Mouse (Mus musculus): ENCODE data around the gene Ces1f. TPM values are rescaled to one million over a fixed set of nuclear protein-coding genes. Genes with fewer than 3 reads are reported as not detected.

Gene Ces1f
- polyA plus RNA-seq (2014; fragmentation: Nextera tagmentation; extraction: Ambion mirVana), result not detected in 2 replicates

DNA sequence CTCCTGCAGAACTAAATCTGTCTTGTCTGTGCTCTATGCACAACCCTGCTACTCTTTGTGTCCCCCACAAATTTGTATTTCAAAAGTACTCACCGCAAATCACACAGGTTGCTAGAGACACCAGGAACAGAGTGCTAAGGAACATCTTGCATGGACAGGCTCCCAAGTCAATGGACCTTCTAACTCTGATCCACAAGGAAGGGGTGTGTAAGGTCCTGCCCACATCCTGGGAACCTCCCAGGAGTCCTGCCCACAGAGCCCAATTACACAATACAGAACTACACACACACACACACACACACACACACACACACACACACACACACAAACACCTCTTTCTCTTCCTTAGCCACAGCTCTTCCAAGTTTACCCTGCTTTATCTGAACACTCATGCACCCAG lies at the start of gene Ces1f:
Ces1f (minus strand) TSS at position 192 of the 400 bp plus-strand sequence.
- no peaks in the 10 kb centered on the region for H3K4me1 ChIP-seq (replicated peaks; ENCODE audit: control insufficient read depth, insufficient read depth, low read length)
- H3K27me3 ChIP-seq (ENCODE audit: control insufficient read depth, insufficient read depth, low read length), result no peaks in the 10 kb centered on the region
- no peak within 1 kb of the TSS for H3K4me2 ChIP-seq (ENCODE audit: low read depth, low read length, severe bottlenecking)
- 97% methylated on average over 1 of the region's 1 CpGs for WGBS
- no peak for ATAC-seq (replicated peaks; ENCODE audit: low FRiP score)
- H3K27ac ChIP-seq (ENCODE audit: low read depth, low read length), result no peak within 1 kb of the TSS
- H3K9me3 ChIP-seq (ENCODE audit: control insufficient read depth, low read length), result no peaks in the 10 kb centered on the region
- no peaks in the 10 kb centered on the region for H3K36me3 ChIP-seq (ENCODE audit: control insufficient read depth, insufficient read depth, low read length)
- no peak within 1 kb of the TSS for H3K4me3 ChIP-seq (ENCODE audit: low read depth, low read length)
- no peak for DNase-seq (ENCODE audit: low spot score)
- no peak within 1 kb of the TSS for H3K9ac ChIP-seq (ENCODE audit: low read length)

DNA sequence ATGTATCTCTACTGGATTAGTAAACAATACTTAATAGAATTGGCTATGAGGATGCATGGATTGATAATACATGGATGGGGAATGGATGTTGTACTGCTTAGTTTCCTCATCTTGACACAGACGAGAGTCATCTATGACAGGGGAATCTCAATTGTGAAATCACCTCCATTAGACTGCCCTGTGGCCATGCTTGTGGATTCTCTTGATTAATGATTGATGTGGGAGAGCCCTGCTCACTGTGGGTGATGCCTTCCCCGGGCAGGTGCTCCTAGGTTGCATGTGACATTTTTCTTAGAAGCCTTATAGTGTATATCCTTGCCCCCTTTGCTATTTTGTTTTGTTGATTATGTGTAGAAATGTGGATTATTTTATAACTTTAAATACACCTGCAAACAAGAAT lies 45.6 kb upstream of the Ces1f start:
- Histone ChIP-seq H3K27ac (ENCODE audit: low read depth, low read length) (no peak overlapping the region), H3K9ac (ENCODE audit: low read length) (no peak overlapping the region), H3K27me3 (ENCODE audit: control insufficient read depth, insufficient read depth, low read length) (no peaks in the 10 kb centered on the region), H3K36me3 (ENCODE audit: control insufficient read depth, insufficient read depth, low read length) (no peaks in the 10 kb centered on the region), H3K4me2 (ENCODE audit: low read depth, low read length, severe bottlenecking) (no peak overlapping the region), H3K4me3 (ENCODE audit: low read depth, low read length) (no peak overlapping the region), H3K4me1 (replicated peaks; ENCODE audit: control insufficient read depth, insufficient read depth, low read length) (no peaks in the 10 kb centered on the region), H3K9me3 (ENCODE audit: control insufficient read depth, low read length) (no peaks in the 10 kb centered on the region)
- WGBS, result 83% methylated on average over 2 of the region's 2 CpGs
- ATAC-seq (replicated peaks; ENCODE audit: low FRiP score), result no peak
- DNase-seq (ENCODE audit: low spot score), result no peak

DNA sequence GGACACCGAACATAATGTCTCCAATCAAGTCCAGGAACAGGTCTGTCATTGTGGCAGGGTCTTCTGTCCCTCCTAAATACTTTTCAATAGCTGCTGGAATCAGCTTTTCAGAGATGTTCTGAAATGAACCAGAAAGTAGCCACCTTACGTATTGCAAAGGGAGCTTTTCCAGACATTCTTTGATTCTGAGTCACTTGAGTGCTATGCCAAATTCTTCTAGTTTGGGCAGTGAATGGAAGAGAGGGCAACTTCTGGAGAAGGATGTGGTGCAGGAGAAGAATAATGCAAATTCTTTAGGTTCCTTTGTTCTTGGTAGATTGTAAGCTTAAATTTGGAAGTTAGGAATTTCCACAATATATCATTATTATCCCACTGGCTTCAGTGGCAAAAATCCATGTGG lies 37.5 kb upstream of the Ces1f start:
- Histone ChIP-seq H3K36me3 (ENCODE audit: control insufficient read depth, insufficient read depth, low read length) (no peaks in the 10 kb centered on the region), H3K9ac (ENCODE audit: low read length) (no peak overlapping the region), H3K9me3 (ENCODE audit: control insufficient read depth, low read length) (no peaks in the 10 kb centered on the region), H3K4me3 (ENCODE audit: low read depth, low read length) (no peak overlapping the region), H3K4me2 (ENCODE audit: low read depth, low read length, severe bottlenecking) (no peak overlapping the region), H3K27me3 (ENCODE audit: control insufficient read depth, insufficient read depth, low read length) (no peaks in the 10 kb centered on the region), H3K27ac (ENCODE audit: low read depth, low read length) (no peak overlapping the region), H3K4me1 (replicated peaks; ENCODE audit: control insufficient read depth, insufficient read depth, low read length) (no peaks in the 10 kb centered on the region)
- WGBS, result 91% methylated on average over 2 of the region's 2 CpGs
- DNase-seq (ENCODE audit: low spot score), result no peak
- no peak for ATAC-seq (replicated peaks; ENCODE audit: low FRiP score)

DNA sequence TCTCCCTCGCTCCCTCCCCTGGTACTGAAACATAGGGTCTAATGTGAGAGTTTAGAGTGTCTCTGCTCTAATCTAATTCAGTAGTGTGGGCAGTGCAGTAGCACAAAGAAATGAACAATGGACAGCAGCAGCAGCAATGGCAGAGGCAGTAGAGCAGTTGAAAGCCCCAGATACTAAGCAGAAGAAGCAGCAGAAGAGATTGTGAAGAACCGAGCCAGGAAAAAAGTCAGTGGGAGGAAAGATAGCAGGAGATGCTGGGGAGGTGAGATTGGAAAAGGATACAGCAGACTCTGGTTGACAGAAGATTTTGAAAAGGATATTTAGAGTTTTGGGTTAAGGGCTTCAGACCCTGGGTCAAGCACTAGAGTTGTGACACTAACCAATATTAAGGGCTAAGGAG lies 36.0 kb upstream of the Ces1f start:
- Histone ChIP-seq H3K27me3 (ENCODE audit: control insufficient read depth, insufficient read depth, low read length) (no peaks in the 10 kb centered on the region), H3K36me3 (ENCODE audit: control insufficient read depth, insufficient read depth, low read length) (no peaks in the 10 kb centered on the region), H3K27ac (ENCODE audit: low read depth, low read length) (no peak overlapping the region), H3K4me3 (ENCODE audit: low read depth, low read length) (no peak overlapping the region), H3K4me2 (ENCODE audit: low read depth, low read length, severe bottlenecking) (no peak overlapping the region), H3K9ac (ENCODE audit: low read length) (no peak overlapping the region), H3K4me1 (replicated peaks; ENCODE audit: control insufficient read depth, insufficient read depth, low read length) (no peaks in the 10 kb centered on the region), H3K9me3 (ENCODE audit: control insufficient read depth, low read length) (no peaks in the 10 kb centered on the region)
- ATAC-seq (replicated peaks; ENCODE audit: low FRiP score) (no peak), DNase-seq (ENCODE audit: low spot score) (no peak)
- WGBS, result 84% methylated on average over 2 of the region's 2 CpGs

DNA sequence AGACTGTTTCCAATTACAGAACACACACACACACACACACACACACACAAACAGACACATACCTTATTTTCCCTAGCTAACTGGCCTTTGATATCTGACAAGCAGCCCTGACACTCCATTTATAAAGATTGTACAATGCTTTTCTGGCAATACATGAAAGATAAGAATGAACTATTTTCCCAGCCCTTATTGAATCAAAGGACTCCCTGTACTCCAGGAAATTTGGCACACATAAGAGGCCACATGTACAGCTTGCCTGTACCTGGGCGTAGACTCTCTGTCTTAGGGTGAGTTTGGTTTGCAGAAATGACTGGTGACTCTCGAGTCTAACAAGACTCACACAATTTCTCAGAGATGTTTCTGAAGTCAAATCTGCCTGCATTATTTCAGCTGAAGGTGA lies 4.3 kb upstream of the Ces1f start:
- Histone ChIP-seq H3K27ac (ENCODE audit: low read depth, low read length) (no peak overlapping the region), H3K4me2 (ENCODE audit: low read depth, low read length, severe bottlenecking) (no peak overlapping the region), H3K4me3 (ENCODE audit: low read depth, low read length) (no peak overlapping the region), H3K9me3 (ENCODE audit: control insufficient read depth, low read length) (no peaks in the 10 kb centered on the region), H3K36me3 (ENCODE audit: control insufficient read depth, insufficient read depth, low read length) (no peaks in the 10 kb centered on the region), H3K27me3 (ENCODE audit: control insufficient read depth, insufficient read depth, low read length) (no peaks in the 10 kb centered on the region), H3K9ac (ENCODE audit: low read length) (no peak overlapping the region), H3K4me1 (replicated peaks; ENCODE audit: control insufficient read depth, insufficient read depth, low read length) (no peaks in the 10 kb centered on the region)
- WGBS, result 93% methylated on average over 2 of the region's 2 CpGs
- ATAC-seq (replicated peaks; ENCODE audit: low FRiP score) (no peak), DNase-seq (ENCODE audit: low spot score) (no peak)

DNA sequence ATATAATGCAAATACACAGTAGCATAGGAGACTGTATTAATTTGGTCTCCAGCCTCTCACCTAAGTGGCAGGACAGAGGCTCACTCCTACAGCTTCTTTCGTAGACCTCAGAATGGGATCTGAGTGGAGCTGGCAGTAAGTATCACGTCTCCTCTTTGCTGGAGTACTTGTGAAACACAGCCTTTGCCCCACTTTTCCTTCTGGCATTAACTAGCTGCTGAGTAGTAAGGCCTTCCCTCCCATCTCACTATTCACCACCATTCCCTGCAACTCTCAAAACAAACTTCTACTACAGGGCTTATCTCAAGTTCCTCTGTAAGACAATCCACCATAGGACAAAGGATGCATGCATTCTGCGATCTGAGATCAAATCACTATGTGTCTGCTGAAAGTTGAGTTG lies 2.8 kb upstream of the Ces1f start:
- H3K27ac ChIP-seq (ENCODE audit: low read depth, low read length), result no peak overlapping the region
- H3K9ac ChIP-seq (ENCODE audit: low read length), result no peak overlapping the region
- no peak for ATAC-seq (replicated peaks; ENCODE audit: low FRiP score)
- no peaks in the 10 kb centered on the region for H3K27me3 ChIP-seq (ENCODE audit: control insufficient read depth, insufficient read depth, low read length)
- 80% methylated on average over 3 of the region's 3 CpGs for WGBS
- no peaks in the 10 kb centered on the region for H3K4me1 ChIP-seq (replicated peaks; ENCODE audit: control insufficient read depth, insufficient read depth, low read length)
- no peak overlapping the region for H3K4me3 ChIP-seq (ENCODE audit: low read depth, low read length)
- H3K9me3 ChIP-seq (ENCODE audit: control insufficient read depth, low read length), result no peaks in the 10 kb centered on the region
- no peaks in the 10 kb centered on the region for H3K36me3 ChIP-seq (ENCODE audit: control insufficient read depth, insufficient read depth, low read length)
- no peak overlapping the region for H3K4me2 ChIP-seq (ENCODE audit: low read depth, low read length, severe bottlenecking)
- no peak for DNase-seq (ENCODE audit: low spot score)

DNA sequence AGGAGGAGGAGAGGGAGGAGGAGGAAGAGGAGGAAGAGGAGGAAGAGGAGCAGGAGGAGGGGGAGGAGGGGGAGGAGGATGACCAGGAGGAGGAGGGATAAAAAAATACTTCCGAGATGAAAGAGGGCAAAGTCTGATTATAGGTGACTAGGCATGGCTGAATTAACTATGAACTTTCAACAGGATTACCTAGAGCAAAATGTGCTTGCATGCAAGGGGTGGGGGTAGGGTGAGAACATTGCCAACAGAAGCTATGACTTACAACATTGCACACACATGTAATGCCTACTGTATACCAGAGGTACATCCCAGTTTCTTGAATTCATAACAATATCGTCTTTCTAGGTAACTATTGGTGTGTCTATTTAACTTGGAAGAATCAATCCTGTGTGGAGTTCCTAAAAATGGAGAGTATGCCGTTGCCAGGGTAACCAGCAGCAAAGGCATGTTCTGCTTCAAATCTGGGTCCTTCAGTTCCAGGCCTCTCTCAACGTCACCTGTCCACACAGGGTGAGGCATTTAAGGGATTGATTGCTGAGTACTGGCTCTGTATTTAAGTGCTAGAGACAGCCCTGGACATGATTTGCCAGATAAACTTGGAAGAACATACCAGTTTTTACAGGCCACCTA lies 1.3 kb downstream of the Ces1f start:
- H3K4me1 ChIP-seq (replicated peaks; ENCODE audit: control insufficient read depth, insufficient read depth, low read length), result no peaks in the 10 kb centered on the region
- no peak overlapping the region for H3K9ac ChIP-seq (ENCODE audit: low read length)
- H3K36me3 ChIP-seq (ENCODE audit: control insufficient read depth, insufficient read depth, low read length), result no peaks in the 10 kb centered on the region
- H3K4me2 ChIP-seq (ENCODE audit: low read depth, low read length, severe bottlenecking), result no peak overlapping the region
- H3K9me3 ChIP-seq (ENCODE audit: control insufficient read depth, low read length), result no peaks in the 10 kb centered on the region
- H3K27me3 ChIP-seq (ENCODE audit: control insufficient read depth, insufficient read depth, low read length), result no peaks in the 10 kb centered on the region
- no peak overlapping the region for H3K4me3 ChIP-seq (ENCODE audit: low read depth, low read length)
- 81% methylated on average over 4 of the region's 4 CpGs for WGBS
- ATAC-seq (replicated peaks; ENCODE audit: low FRiP score) (no peak), DNase-seq (ENCODE audit: low spot score) (no peak)
- H3K27ac ChIP-seq (ENCODE audit: low read depth, low read length), result no peak overlapping the region

DNA sequence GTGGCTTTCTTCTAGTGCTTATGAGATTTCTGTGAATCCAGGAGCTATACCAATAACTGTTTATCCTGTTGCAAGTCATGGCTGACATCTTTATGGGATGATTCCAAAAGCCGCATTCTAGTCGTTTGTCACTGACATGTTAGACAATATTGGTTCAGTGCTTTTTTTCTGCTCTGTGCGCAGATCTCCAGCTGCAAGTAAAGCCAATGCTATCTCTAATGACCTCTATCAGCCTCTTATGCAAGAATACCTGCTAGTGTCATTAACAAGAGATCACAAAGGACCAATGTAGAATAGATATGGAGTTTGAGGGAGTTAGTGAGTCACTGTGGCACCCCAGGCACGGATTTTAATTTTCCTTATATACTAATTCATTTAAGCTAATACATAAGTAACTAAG lies 4.9 kb downstream of the Ces1f start:
- Histone ChIP-seq H3K36me3 (ENCODE audit: control insufficient read depth, insufficient read depth, low read length) (no peaks in the 10 kb centered on the region), H3K4me2 (ENCODE audit: low read depth, low read length, severe bottlenecking) (no peak overlapping the region), H3K27me3 (ENCODE audit: control insufficient read depth, insufficient read depth, low read length) (no peaks in the 10 kb centered on the region), H3K27ac (ENCODE audit: low read depth, low read length) (no peak overlapping the region), H3K9me3 (ENCODE audit: control insufficient read depth, low read length) (no peaks in the 10 kb centered on the region), H3K4me3 (ENCODE audit: low read depth, low read length) (no peak overlapping the region), H3K4me1 (replicated peaks; ENCODE audit: control insufficient read depth, insufficient read depth, low read length) (no peaks in the 10 kb centered on the region), H3K9ac (ENCODE audit: low read length) (no peak overlapping the region)
- ATAC-seq (replicated peaks; ENCODE audit: low FRiP score), result no peak
- 84% methylated on average over 4 of the region's 4 CpGs for WGBS
- no peak for DNase-seq (ENCODE audit: low spot score)

DNA sequence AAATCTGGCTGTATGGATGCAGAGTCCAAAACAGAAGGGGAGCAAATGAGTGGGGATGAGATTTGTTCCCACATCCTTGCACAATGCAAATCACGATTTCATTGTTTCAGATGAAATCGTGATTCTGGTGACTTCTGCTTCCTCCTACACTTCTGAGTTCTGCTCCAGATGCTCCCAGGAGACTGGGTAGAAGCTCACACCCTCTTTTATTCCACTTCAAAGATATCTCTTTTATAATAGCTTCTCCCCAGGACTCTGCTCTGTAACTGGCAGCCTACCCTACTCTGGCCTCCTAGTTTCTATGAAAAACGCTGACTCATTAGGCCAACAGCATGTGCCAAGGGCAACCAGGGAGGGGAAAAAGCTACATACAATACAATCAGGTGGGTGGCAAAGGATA lies 6.2 kb downstream of the Ces1f start:
- DNase-seq (ENCODE audit: low spot score) (no peak), ATAC-seq (replicated peaks; ENCODE audit: low FRiP score) (no peak)
- Histone ChIP-seq H3K36me3 (ENCODE audit: control insufficient read depth, insufficient read depth, low read length) (no peaks in the 10 kb centered on the region), H3K9me3 (ENCODE audit: control insufficient read depth, low read length) (no peaks in the 10 kb centered on the region), H3K27ac (ENCODE audit: low read depth, low read length) (no peak overlapping the region), H3K4me1 (replicated peaks; ENCODE audit: control insufficient read depth, insufficient read depth, low read length) (no peaks in the 10 kb centered on the region), H3K9ac (ENCODE audit: low read length) (no peak overlapping the region), H3K4me3 (ENCODE audit: low read depth, low read length) (no peak overlapping the region), H3K4me2 (ENCODE audit: low read depth, low read length, severe bottlenecking) (no peak overlapping the region), H3K27me3 (ENCODE audit: control insufficient read depth, insufficient read depth, low read length) (no peaks in the 10 kb centered on the region)
- 85% methylated on average over 3 of the region's 3 CpGs for WGBS

Data from forebrain, embryonic 11.5 days (tissue).